Mouse (Mus musculus): ENCODE measurements at regions not wholly inside any gene's neighbourhood (a gene's known extent, or its start where the extent isn't known, plus 50 kb on each side); places are given as distances from the start of the nearest gene placed in this dataset.
"Not testable (repeated sequence)": the region's sequence is repeated elsewhere in the genome, so short reads cannot be mapped to it uniquely, and the experiment has no call there.

GRCm38 (mm10) chr2:160507816-160508564 lies 137.7 kb upstream of the Top1 start:
- DNase-seq (ENCODE audit: low spot score): no peak

- DNase-seq (ENCODE audit: low spot score): no peak
Measured at GRCm38 (mm10) chr2:160510159-160510558, 135.5 kb upstream of the Top1 start.

- DNase-seq (ENCODE audit: low spot score): no peak
Measured at GRCm38 (mm10) chr2:160510635-160511421, 134.9 kb upstream of the Top1 start.

- DNase-seq (ENCODE audit: low spot score): no peak
Measured at GRCm38 (mm10) chr2:160515621-160516020, 130.1 kb upstream of the Top1 start.

GRCm38 (mm10) chr2:160516526-160516925 lies 129.2 kb upstream of the Top1 start:
- DNase-seq (ENCODE audit: low spot score): no peak

- peak; percentile 81 for DNase-seq (ENCODE audit: low spot score)
Measured at GRCm38 (mm10) chr2:160525301-160526205, 120.1 kb upstream of the Top1 start.

- no peak for DNase-seq (ENCODE audit: low spot score)
Measured at GRCm38 (mm10) chr2:160526377-160527125, 119.1 kb upstream of the Top1 start.

- DNase-seq (ENCODE audit: low spot score): no peak
Measured at GRCm38 (mm10) chr2:160529306-160529705, 116.4 kb upstream of the Top1 start.

GRCm38 (mm10) chr2:160530377-160530776 lies 115.3 kb upstream of the Top1 start:
- no peak for DNase-seq (ENCODE audit: low spot score)

GRCm38 (mm10) chr2:160537319-160537719 lies 108.4 kb upstream of the Top1 start:
- no peak for DNase-seq (ENCODE audit: low spot score)

GRCm38 (mm10) chr2:160545527-160545926 lies 100.2 kb upstream of the Top1 start:
- no peak for DNase-seq (ENCODE audit: low spot score)

- no peak for DNase-seq (ENCODE audit: low spot score)
Measured at GRCm38 (mm10) chr2:160552121-160552669, 93.5 kb upstream of the Top1 start.

- no peak for DNase-seq (ENCODE audit: low spot score)
Measured at GRCm38 (mm10) chr2:160561711-160562110, 84.0 kb upstream of the Top1 start.

- DNase-seq (ENCODE audit: low spot score): no peak
Measured at GRCm38 (mm10) chr2:160567813-160568212, 77.9 kb upstream of the Top1 start.

- DNase-seq (ENCODE audit: low spot score): no peak
Measured at GRCm38 (mm10) chr2:160569496-160569895, 76.2 kb upstream of the Top1 start.

- peak; percentile 82 for DNase-seq (ENCODE audit: low spot score)
Measured at GRCm38 (mm10) chr2:160578384-160579320, 67.0 kb upstream of the Top1 start.

- no peak for DNase-seq (ENCODE audit: low spot score)
Measured at GRCm38 (mm10) chr2:160580250-160580649, 65.4 kb upstream of the Top1 start.

GRCm38 (mm10) chr2:160581029-160581428 lies 64.7 kb upstream of the Top1 start:
- DNase-seq (ENCODE audit: low spot score): no peak

- DNase-seq (ENCODE audit: low spot score): not testable (repeated sequence)
Measured at GRCm38 (mm10) chr2:160583034-160583433, 62.7 kb upstream of the Top1 start.

GRCm38 (mm10) chr2:160583506-160583905 lies 62.2 kb upstream of the Top1 start:
- DNase-seq (ENCODE audit: low spot score): no peak
